Mouse (Mus musculus) skeletal muscle tissue, postnatal 0 days (tissue): ENCODE results near the gene Atl2. TPM values are rescaled to one million over a fixed set of nuclear protein-coding genes. Genes with fewer than 3 reads are reported as not detected.

ENCODE experiments used
- polyA plus RNA-seq: library from polyadenylated mRNA; unstranded; fragments of >200 nt; fragmentation: Nextera tagmentation; extraction: Ambion mirVana; gene quantifications from 2 replicates; pipeline ENCODE4 v1.2.1, GENCODE M21; 2015

The Atl2 gene
- 27.3 and 29.9 TPM in 2 replicates for polyA plus RNA-seq

GRCm38 (mm10) chr17:79895911-79896423 lies at the start of gene Atl2:
Gene Atl2 (minus strand): TSS chr17:79896123.

Other genes starting within 250 kb of the Atl2 start
- gene Cyp1b1, start 181.1 kb downstream of the Atl2 start, polyA plus RNA-seq, result 0.24 and 0.40 TPM in 2 replicates
- 15.3 and 21.1 TPM in 2 replicates for gene Hnrnpll, start 166.2 kb upstream of the Atl2 start, polyA plus RNA-seq
- gene Galm, start 231.3 kb upstream of the Atl2 start, polyA plus RNA-seq, result 7.2 and 10.6 TPM in 2 replicates